Mouse (Mus musculus): ENCODE measurements around the gene Gbf1. TPM values are rescaled to one million over a fixed set of nuclear protein-coding genes. Genes with fewer than 3 reads are reported as not detected.

The Gbf1 gene
- total and polyA plus RNA-seq, 3 experiments, result 8.6 to 26.1 (median 18.7) TPM

DNA sequence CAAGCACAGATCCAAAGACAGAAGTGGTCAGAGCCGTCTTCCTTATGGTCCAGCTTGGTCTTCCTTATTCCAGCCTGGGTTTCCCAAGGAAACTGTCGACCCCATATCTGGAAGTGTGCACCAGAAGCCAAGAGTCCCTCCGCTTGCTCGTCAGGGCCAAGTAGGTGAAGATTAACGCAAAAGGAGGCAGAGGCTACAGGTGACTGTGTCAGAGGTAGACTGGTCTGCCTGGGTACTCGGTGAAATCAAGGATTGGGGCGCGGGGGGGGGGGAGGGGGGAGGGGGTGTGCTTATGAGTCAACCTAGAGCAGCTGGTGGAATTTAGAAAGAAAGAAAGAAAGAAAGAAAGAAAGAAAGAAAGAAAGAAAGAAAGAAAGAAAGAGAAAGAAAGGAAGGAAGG is 21.0 kb upstream of the Gbf1 start:
- H3K36me3 ChIP-seq (replicated peaks in 1 of 2; ENCODE audit: control insufficient read depth in 1 of 2, insufficient read depth in 1 of 2, low read length in 1 of 2), result no peaks in the 10 kb centered on the region
- H3K9ac ChIP-seq (ENCODE audit: insufficient read depth, low read depth), result no peak overlapping the region; the same call in 1 of the 2 replicates
- peaks cover 2 to 10% of the 10 kb centered on the region in 2 experiments; a peak in 3 of 4 replicates for H3K4me1 ChIP-seq (ENCODE audit: control insufficient read depth in 1 of 2, insufficient read depth in 2 of 2)
- no peak for TF ChIP-seq KAT2A (IDR thresholded peaks at IDR 0.05; ENCODE audit: insufficient replicate concordance, low read length)
- TF ChIP-seq ELF1 (IDR thresholded peaks at IDR 0.05; ENCODE audit: low read depth, low read length), result no peak
- TF ChIP-seq E2F4 (IDR thresholded peaks at IDR 0.05; ENCODE audit: insufficient replicate concordance, low read depth, low read length), result no peak
- TF ChIP-seq HCFC1 (IDR thresholded peaks at IDR 0.05; ENCODE audit: low read depth, low read length), result no peak
- no peak for TF ChIP-seq ZC3H11A (IDR thresholded peaks at IDR 0.05; ENCODE audit: low read depth, low read length)
- TF ChIP-seq CHD2 (IDR thresholded peaks at IDR 0.05; ENCODE audit: low read length), result no peak
- no peaks in the 10 kb centered on the region for H3K9me3 ChIP-seq (replicated peaks; ENCODE audit: low read length)
- in situ Hi-C loops (cut with MboI; ENCODE audit: low pct_ligation_motif_present, low pct_unique_long_range_greater_than_20kb, low sequenced_read_pairs), result loop anchor here (10.0 kb wide), 1 partner anchor 234 kb away; no protein-coding TSS in a partner anchor
- H3K4me2 ChIP-seq (ENCODE audit: insufficient read depth, low read depth, poor library complexity, severe bottlenecking), result peak overlapping the region; percentile 90
- no peak for DNase-seq (ENCODE audit: extremely low read depth)
- H3K27me3 ChIP-seq (replicated peaks), result peaks cover 51% of the 10 kb centered on the region
- no peaks in the 10 kb centered on the region for H3K79me2 ChIP-seq (replicated peaks; ENCODE audit: control insufficient read depth, extremely low read depth, insufficient read depth, poor library complexity, severe bottlenecking)
- H3K27ac ChIP-seq (ENCODE audit: insufficient read depth, low read depth), result no peak overlapping the region
- dilution Hi-C loops (cut with MboI; ENCODE audit: extremely low pct_ligation_motif_present, extremely low pct_unique_long_range_greater_than_20kb, low sequenced_read_pairs), result no loop called here
- H3K4me3 ChIP-seq (replicated peaks in 1 of 3; ENCODE audit: low read depth in 2 of 3, low read length in 2 of 3, poor library complexity in 1 of 3), result peak overlapping the region in 1 of 3 experiments; percentile 28

DNA sequence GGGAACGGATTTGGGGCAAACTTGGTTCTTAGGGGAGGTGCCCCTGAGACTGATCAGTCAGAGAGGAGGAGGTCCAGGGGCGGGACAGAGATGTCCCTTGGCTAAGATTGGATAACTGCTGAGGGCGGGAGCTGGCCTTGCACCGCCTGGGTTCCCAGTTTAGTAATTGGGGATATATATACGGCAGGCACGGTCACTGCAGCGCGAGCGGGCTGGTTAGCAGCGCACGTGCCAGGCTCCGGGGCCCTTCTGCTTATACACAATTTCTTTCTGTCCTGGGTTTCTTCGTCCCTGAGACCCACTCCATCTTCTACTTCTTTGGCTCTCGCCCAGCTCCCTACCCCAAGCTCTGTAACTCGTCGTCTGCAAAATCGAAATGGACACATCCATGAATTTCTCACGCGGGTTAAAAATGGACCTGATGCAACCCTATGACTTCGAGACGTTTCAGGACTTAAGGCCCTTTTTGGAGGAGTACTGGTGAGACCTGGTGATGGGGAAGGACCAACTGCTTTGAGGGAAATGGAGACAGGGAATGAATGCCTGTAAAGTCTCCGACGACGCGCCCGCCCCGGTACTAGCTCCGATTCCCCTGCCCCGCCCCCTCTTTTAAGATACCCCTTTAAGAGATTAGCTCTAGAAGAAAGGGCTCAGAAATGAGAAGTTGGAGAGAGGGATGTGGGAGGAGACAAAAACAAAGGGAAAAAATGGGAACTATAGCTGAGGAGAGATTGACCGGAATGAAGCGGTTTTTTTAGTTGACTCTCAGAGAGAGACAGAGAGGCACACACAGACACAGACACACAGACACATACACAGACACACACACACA is 20.4 kb upstream of the Gbf1 start, which contains the start of gene Elovl3:
Gene Elovl3, plus strand, starts transcription at position 204 of the 832 bp plus-strand sequence.
- Histone ChIP-seq H3K27me3 (replicated peaks) (peaks cover 56% of the 10 kb centered on the region), H3K4me3 (replicated peaks in 1 of 3; ENCODE audit: low read depth in 2 of 3, low read length in 2 of 3, poor library complexity in 1 of 3) (peak within 1 kb of the TSS in 1 of 3 experiments; percentile 28), H3K9ac (ENCODE audit: insufficient read depth, low read depth) (no peak within 1 kb of the TSS; the same call in 1 of the 2 replicates), H3K4me1 (ENCODE audit: control insufficient read depth in 1 of 2, insufficient read depth in 2 of 2) (peaks cover 2 to 16% of the 10 kb centered on the region in 2 experiments; a peak in 3 of 4 replicates), H3K36me3 (replicated peaks in 1 of 2; ENCODE audit: control insufficient read depth in 1 of 2, insufficient read depth in 1 of 2, low read length in 1 of 2) (no peaks in the 10 kb centered on the region), H3K9me3 (replicated peaks; ENCODE audit: low read length) (no peaks in the 10 kb centered on the region), H3K27ac (ENCODE audit: insufficient read depth, low read depth) (no peak within 1 kb of the TSS), H3K4me2 (ENCODE audit: insufficient read depth, low read depth, poor library complexity, severe bottlenecking) (peak within 1 kb of the TSS; percentile 90), H3K79me2 (replicated peaks; ENCODE audit: control insufficient read depth, extremely low read depth, insufficient read depth, poor library complexity, severe bottlenecking) (no peaks in the 10 kb centered on the region)
- dilution Hi-C loops (cut with MboI; ENCODE audit: extremely low pct_ligation_motif_present, extremely low pct_unique_long_range_greater_than_20kb, low sequenced_read_pairs), result no loop called here
- peak; percentile 85 for TF ChIP-seq BHLHE40 (IDR thresholded peaks at IDR 0.05; ENCODE audit: low read depth, low read length)
- no peak for TF ChIP-seq CHD1 (IDR thresholded peaks at IDR 0.05; ENCODE audit: low read depth, low read length)
- in situ Hi-C loops (cut with MboI; ENCODE audit: low pct_ligation_motif_present, low pct_unique_long_range_greater_than_20kb, low sequenced_read_pairs), result loop anchor here (10.0 kb wide), 1 partner anchor 233 kb away; no protein-coding TSS in a partner anchor
- DNase-seq (ENCODE audit: extremely low read depth), result no peak

DNA sequence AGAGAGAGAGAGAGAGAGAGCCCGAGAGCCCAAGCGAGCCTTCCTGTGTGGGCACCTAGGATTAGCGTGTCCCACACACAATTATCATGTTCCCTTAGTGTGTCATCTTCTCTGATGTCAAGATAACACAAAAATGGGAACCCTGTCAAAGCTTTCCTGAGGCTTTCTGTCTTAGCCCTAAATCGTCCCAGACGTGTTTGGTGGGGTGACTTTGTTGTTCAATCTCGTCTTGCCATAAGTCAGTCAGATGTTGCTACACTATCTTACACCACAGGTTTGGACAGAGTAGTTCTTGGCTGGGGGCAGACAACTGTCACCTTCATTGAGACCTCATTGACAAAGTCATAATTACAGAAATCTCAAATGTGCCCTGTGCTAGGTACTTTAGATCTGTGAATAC is 19.7 kb upstream of the Gbf1 start:
- DNase-seq (ENCODE audit: extremely low read depth), result no peak
- Histone ChIP-seq H3K4me3 (replicated peaks in 1 of 3; ENCODE audit: low read depth in 2 of 3, low read length in 2 of 3, poor library complexity in 1 of 3) (no peak overlapping the region), H3K9me3 (replicated peaks; ENCODE audit: low read length) (no peaks in the 10 kb centered on the region), H3K4me1 (ENCODE audit: control insufficient read depth in 1 of 2, insufficient read depth in 2 of 2) (peaks cover 2 to 23% of the 10 kb centered on the region in 2 experiments; a peak in 3 of 4 replicates), H3K4me2 (ENCODE audit: insufficient read depth, low read depth, poor library complexity, severe bottlenecking) (peak overlapping the region; percentile 90; the same call in 1 of the 2 replicates), H3K27me3 (replicated peaks) (peaks cover 58% of the 10 kb centered on the region), H3K79me2 (replicated peaks; ENCODE audit: control insufficient read depth, extremely low read depth, insufficient read depth, poor library complexity, severe bottlenecking) (no peaks in the 10 kb centered on the region), H3K9ac (ENCODE audit: insufficient read depth, low read depth) (no peak overlapping the region), H3K36me3 (replicated peaks in 1 of 2; ENCODE audit: control insufficient read depth in 1 of 2, insufficient read depth in 1 of 2, low read length in 1 of 2) (no peaks in the 10 kb centered on the region), H3K27ac (ENCODE audit: insufficient read depth, low read depth) (no peak overlapping the region)
- TF ChIP-seq TCF12 (IDR thresholded peaks at IDR 0.05; ENCODE audit: low read depth, low read length), result no peak
- TF ChIP-seq RAD21 (IDR thresholded peaks at IDR 0.05; ENCODE audit: low read depth, low read length), result no peak
- no peak for TF ChIP-seq MAZ (IDR thresholded peaks at IDR 0.05; ENCODE audit: low read depth, low read length)
- TF ChIP-seq POLR2A (IDR thresholded peaks at IDR 0.05; ENCODE audit: low read depth, low read length), result no peak
- TF ChIP-seq POLR2AphosphoS2 (IDR thresholded peaks at IDR 0.05; ENCODE audit: low read depth, low read length), result no peak
- no peak for TF ChIP-seq JUN (IDR thresholded peaks at IDR 0.05; ENCODE audit: insufficient read depth, low read depth, low read length)
- TF ChIP-seq ZKSCAN1 (IDR thresholded peaks at IDR 0.05; ENCODE audit: borderline replicate concordance, low read depth, low read length), result no peak
- no peak for TF ChIP-seq ZMIZ1 (IDR thresholded peaks at IDR 0.05; ENCODE audit: low read depth, low read length)
- TF ChIP-seq MAX (IDR thresholded peaks at IDR 0.05; ENCODE audit: low read length), result no peak
- dilution Hi-C loops (cut with MboI; ENCODE audit: extremely low pct_ligation_motif_present, extremely low pct_unique_long_range_greater_than_20kb, low sequenced_read_pairs) (no loop called here), in situ Hi-C loops (cut with MboI; ENCODE audit: low pct_ligation_motif_present, low pct_unique_long_range_greater_than_20kb, low sequenced_read_pairs) (loop anchor here (10.0 kb wide), 1 partner anchor 232 kb away; no protein-coding TSS in a partner anchor)
